Mouse (Mus musculus): ENCODE data around the gene Shisa3.

DNA sequence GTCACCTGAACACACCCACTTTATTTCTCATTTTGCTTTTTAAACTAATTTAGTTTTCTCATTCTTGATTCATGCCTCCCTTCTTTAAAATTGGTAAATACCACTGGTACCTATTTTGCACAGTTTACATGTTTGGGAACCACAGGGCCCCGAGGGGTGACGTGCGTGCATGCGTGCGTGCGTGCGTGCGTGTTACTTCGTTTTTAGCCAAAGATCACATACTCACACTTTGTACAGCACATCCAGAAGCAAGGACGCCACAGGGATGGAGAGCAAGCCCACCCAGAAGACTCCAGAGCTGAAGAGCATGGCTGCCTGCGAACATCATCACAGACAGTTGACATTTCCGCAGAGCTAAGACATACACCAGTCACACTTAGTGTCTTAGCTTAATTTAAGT lies 23.6 kb downstream of the Shisa3 start:
- TF ChIP-seq POLR2A (IDR thresholded peaks at IDR 0.05; ENCODE audit: control insufficient read depth, extremely low read depth, insufficient read depth, low read length, poor library complexity) (no peak), CTCF (IDR thresholded peaks at IDR 0.05; ENCODE audit: borderline replicate concordance, control insufficient read depth, extremely low read depth, insufficient read depth, low read length, poor library complexity) (no peak)

Measured in thymus, adult 2 months (tissue).